Mouse (Mus musculus) ES-Bruce4 (cell line): ENCODE measurements around the gene Plxdc2.

Source experiments
- CTCF ChIP-seq: IDR thresholded peaks from one replicate; pipeline ENCODE4 v1.8.1; 2011; ENCODE audit warnings: low read depth, low read length
- EP300 ChIP-seq: IDR thresholded peaks from 2 replicates; pipeline ENCODE4 v1.6.1; 2011; ENCODE audit warnings: low read depth, low read length; ENCODE audit not compliant: insufficient read depth
- POLR2A ChIP-seq: IDR thresholded peaks from one replicate; pipeline ENCODE4 v1.8.1; 2011; ENCODE audit warnings: low read length; ENCODE audit not compliant: insufficient read depth

DNA sequence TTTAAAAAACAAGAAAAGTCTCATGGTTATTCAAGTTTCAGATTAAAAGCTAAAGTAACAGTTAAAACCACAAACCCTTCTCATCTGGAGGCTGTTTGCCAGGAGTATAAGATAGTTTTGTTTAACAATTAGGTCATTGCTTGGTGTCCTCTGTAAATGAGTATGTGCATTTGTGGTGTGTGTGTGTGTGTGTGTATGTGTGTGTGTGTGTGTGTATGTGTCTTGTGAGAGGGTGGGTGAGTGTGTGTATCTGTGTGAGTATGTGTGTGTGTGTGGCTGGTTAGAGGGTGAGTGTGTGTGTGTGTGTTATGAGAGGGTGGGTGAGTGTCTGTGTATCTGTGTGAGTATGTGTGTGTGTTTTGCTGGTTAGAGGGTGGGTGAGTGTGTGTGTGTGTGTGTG lies 18.2 kb downstream of the Plxdc2 start:
- no peak for TF ChIP-seq EP300
- no peak for TF ChIP-seq CTCF
- TF ChIP-seq POLR2A = no peak
